Comparison of ENCODE assay signal across 9 mouse cellular contexts in the genomic region with DNA sequence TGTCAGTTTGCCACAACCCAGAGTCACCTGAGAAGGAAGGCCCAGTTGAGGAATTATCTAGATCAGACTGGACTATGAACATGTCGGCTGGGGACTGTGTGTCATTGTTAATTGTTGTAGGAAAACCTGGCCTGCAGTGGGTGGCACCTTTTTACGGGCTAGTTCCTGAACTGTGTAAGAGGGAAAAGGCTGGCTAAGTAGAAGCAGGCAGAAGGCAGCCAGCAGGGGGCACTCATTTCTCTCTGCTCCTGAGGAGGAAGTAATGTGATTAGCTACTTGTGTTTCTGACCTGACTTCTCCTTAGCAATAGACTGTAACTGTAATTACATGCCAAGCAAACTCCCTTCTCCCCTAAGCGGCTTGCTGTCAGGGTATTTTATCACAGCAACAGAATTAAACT. TPM values are rescaled to one million over a fixed set of nuclear protein-coding genes. Genes with fewer than 3 reads are reported as not detected.
DNase-seq lines count a peak whose midpoint lies in the region; ATAC-seq and TF ChIP-seq lines count a peak whose summit lies in the region.
"Had no signal": no experiment of that assay in that cellular context is flagged by ENCODE, and none has a peak within 500 bp of the region (broad histone marks: within the 10 kb centered on the region; RNA-seq: fewer than 3 reads in every experiment).

No protein-coding gene starts in this region.

- H3K36me3 ChIP-seq in neural tube, embryonic 15.5 days = no peaks in the 10 kb centered on the region
- no peaks in the 10 kb centered on the region for H3K36me3 ChIP-seq in heart, embryonic 11.5 days (ENCODE audit: control insufficient read depth, insufficient read depth, low read length)
- H3K36me3 ChIP-seq in kidney, postnatal 0 days (ENCODE audit: insufficient read depth, low read length) = no peaks in the 10 kb centered on the region
- no peaks in the 10 kb centered on the region for H3K36me3 ChIP-seq in liver, embryonic 14.5 days (replicated peaks; ENCODE audit: control insufficient read depth, insufficient read depth, low read depth)
- H3K36me3 ChIP-seq: embryonic facial prominence, embryonic 15.5 days had no signal

- WGBS in neural tube, embryonic 15.5 days = 31% methylated on average over 3 of the region's 3 CpGs
- 29% methylated on average over 3 of the region's 3 CpGs for WGBS in heart, embryonic 11.5 days (ENCODE audit: insufficient replicate concordance)
- WGBS in kidney, postnatal 0 days = 22% methylated on average over 3 of the region's 3 CpGs
- WGBS in liver, embryonic 14.5 days (ENCODE audit: insufficient replicate concordance) = 16% methylated on average over 3 of the region's 3 CpGs

- no peaks in the 10 kb centered on the region for H3K4me1 ChIP-seq in neural tube, embryonic 15.5 days
- H3K4me1 ChIP-seq in heart, embryonic 11.5 days (ENCODE audit: control insufficient read depth, insufficient read depth, low read length) = 0 out of 2 replicates have a peak, but pooled peaks cover 6% of the 10 kb centered on the region
- no peaks in the 10 kb centered on the region for H3K4me1 ChIP-seq in kidney, postnatal 0 days (replicated peaks; ENCODE audit: insufficient read depth, low read length)
- H3K4me1 ChIP-seq in liver, embryonic 14.5 days (replicated peaks; ENCODE audit: control insufficient read depth in 2 of 2, insufficient read depth in 2 of 2, low read length in 1 of 2) = no peaks in the 10 kb centered on the region
- H3K4me1 ChIP-seq: embryonic facial prominence, embryonic 15.5 days had no signal

- ATAC-seq in neural tube, embryonic 15.5 days (ENCODE audit: low FRiP score) = no peak
- no peak for ATAC-seq in heart, embryonic 11.5 days (replicated peaks; ENCODE audit: insufficient number of reproducible peaks, low FRiP score, low TSS enrichment)
- peak; percentile 85; the same call in 1 of the 2 replicates for ATAC-seq in kidney, postnatal 0 days (replicated peaks; ENCODE audit: low FRiP score, low read depth)
- ATAC-seq in liver, embryonic 14.5 days (ENCODE audit: insufficient read depth) = no peak

- H3K4me3 ChIP-seq in neural tube, embryonic 15.5 days (replicated peaks) = no peak overlapping the region
- no peak overlapping the region for H3K4me3 ChIP-seq in heart, embryonic 11.5 days (ENCODE audit: low read depth, low read length)
- no peak overlapping the region for H3K4me3 ChIP-seq in kidney, postnatal 0 days (replicated peaks; ENCODE audit: low read depth, low read length)
- no peak overlapping the region for H3K4me3 ChIP-seq in liver, embryonic 14.5 days (ENCODE audit: insufficient read depth in 1 of 2, low read depth in 2 of 2, low read length in 2 of 2)
- H3K4me3 ChIP-seq: embryonic facial prominence, embryonic 15.5 days had no signal

- H3K4me2 ChIP-seq in neural tube, embryonic 15.5 days = no peak overlapping the region
- H3K4me2 ChIP-seq in heart, embryonic 11.5 days = no peak overlapping the region
- H3K4me2 ChIP-seq in kidney, postnatal 0 days (ENCODE audit: low read length) = no peak overlapping the region
- no peak overlapping the region for H3K4me2 ChIP-seq in liver, embryonic 14.5 days (ENCODE audit: low read depth)
- H3K4me2 ChIP-seq: embryonic facial prominence, embryonic 15.5 days had no signal

- H3K27ac ChIP-seq in neural tube, embryonic 15.5 days (replicated peaks) = no peak overlapping the region
- H3K27ac ChIP-seq in heart, embryonic 11.5 days (ENCODE audit: low read depth, low read length) = peak overlapping the region; percentile 22; the same call in 1 of the 2 replicates
- peak overlapping the region; percentile 9; the same call in 1 of the 2 replicates for H3K27ac ChIP-seq in kidney, postnatal 0 days
- no peak overlapping the region for H3K27ac ChIP-seq in liver, embryonic 14.5 days
- H3K27ac ChIP-seq: embryonic facial prominence, embryonic 15.5 days had no signal

- DNase-seq in neural tube, embryonic 10.5 days (ENCODE audit: extremely low spot score, low spot score) = peak; percentile 53
- peak; percentile 89 to 90 for DNase-seq in cerebellum, postnatal 36 days
- peak; percentile 82 for DNase-seq in kidney, postnatal 0 days (ENCODE audit: low spot score)
- DNase-seq in liver, embryonic 14.5 days (ENCODE audit: low read depth in 3 of 3, low spot score in 3 of 3) = peak in 1 of 3 experiments; percentile 10
- peak; percentile 47 to 72 for DNase-seq in right cerebral cortex, postnatal 10 days (ENCODE audit: low spot score in 2 of 2)
- DNase-seq in urinary bladder, postnatal 14 days (ENCODE audit: low spot score) = peak; percentile 83

- H3K9ac ChIP-seq in neural tube, embryonic 15.5 days (replicated peaks) = no peak overlapping the region
- no peak overlapping the region for H3K9ac ChIP-seq in heart, embryonic 11.5 days (ENCODE audit: low read depth, low read length)
- H3K9ac ChIP-seq in kidney, postnatal 0 days (ENCODE audit: low read depth, low read length) = no peak overlapping the region
- H3K9ac ChIP-seq in liver, embryonic 14.5 days (replicated peaks) = no peak overlapping the region
- H3K9ac ChIP-seq: embryonic facial prominence, embryonic 15.5 days had no signal

- no peak for TF ChIP-seq EP300 in liver, embryonic 14.5 days (IDR thresholded peaks at IDR 0.05; ENCODE audit: low read depth)

- TF ChIP-seq CTCF in kidney, postnatal 0 days (IDR thresholded peaks at IDR 0.05; ENCODE audit: low read depth) = peak; percentile 85
- TF ChIP-seq CTCF in liver, embryonic 14.5 days (IDR thresholded peaks at IDR 0.05; ENCODE audit: low read depth) = peak; percentile 58

- H3K9me3 ChIP-seq in neural tube, embryonic 15.5 days (replicated peaks) = no peaks in the 10 kb centered on the region
- H3K9me3 ChIP-seq in heart, embryonic 11.5 days (replicated peaks; ENCODE audit: control insufficient read depth, low read length) = no peaks in the 10 kb centered on the region
- H3K9me3 ChIP-seq in kidney, postnatal 0 days (replicated peaks; ENCODE audit: low read length) = no peaks in the 10 kb centered on the region
- H3K9me3 ChIP-seq in liver, embryonic 14.5 days (ENCODE audit: control insufficient read depth, low read length) = no peaks in the 10 kb centered on the region
- H3K9me3 ChIP-seq: embryonic facial prominence, embryonic 15.5 days had no signal

- no peaks in the 10 kb centered on the region for H3K27me3 ChIP-seq in neural tube, embryonic 15.5 days (replicated peaks)
- no peaks in the 10 kb centered on the region for H3K27me3 ChIP-seq in heart, embryonic 11.5 days (ENCODE audit: control insufficient read depth, insufficient read depth, low read length)
- H3K27me3 ChIP-seq in kidney, postnatal 0 days (ENCODE audit: insufficient read depth, low read length) = no peaks in the 10 kb centered on the region
- no peaks in the 10 kb centered on the region for H3K27me3 ChIP-seq in liver, embryonic 14.5 days (ENCODE audit: control insufficient read depth, insufficient read depth, low read length)
- H3K27me3 ChIP-seq: embryonic facial prominence, embryonic 15.5 days had no signal

RNA-seq across cellular contexts. Expression of gene Prkaa2, which starts 38.7 kb away (rescaled TPM):
- 9.6 and 10.7 TPM in 2 replicates for polyA plus RNA-seq in neural tube, embryonic 15.5 days (2015; fragmentation: Nextera tagmentation; extraction: Ambion mirVana)
- polyA plus RNA-seq in heart, embryonic 11.5 days (2014; fragmentation: Nextera tagmentation; extraction: Ambion mirVana) = 38.8 and 49.1 TPM in 2 replicates
- polyA plus RNA-seq in kidney, postnatal 0 days (2015; fragmentation: Nextera tagmentation; extraction: Ambion mirVana) = 14.0 and 15.3 TPM in 2 replicates
- polyA plus RNA-seq in liver, embryonic 14.5 days (2012; rRNA removed) = 0.12 and 0.17 TPM in 2 replicates
- 0.19 and 0.40 TPM in 2 replicates for polyA plus RNA-seq in liver, embryonic 14.5 days (2014; fragmentation: Nextera tagmentation; extraction: Ambion mirVana)

Comparison
In these comparisons a context has a peak if more than half of its experiments do, and no peak if none do; other contexts are left out.
1. H3K27ac ChIP-seq: peak in heart, embryonic 11.5 days (single experiment) and kidney, postnatal 0 days (single experiment); none in neural tube, embryonic 15.5 days (single experiment) and liver, embryonic 14.5 days (single experiment).